Mouse (Mus musculus) stomach, postnatal 0 days (tissue): Measurements from ENCODE around the gene Tdrd7.
A peak's percentile ranks its signal among the peaks of the same experiment; 100 is the strongest.

ENCODE experiments used
- CTCF ChIP-seq: IDR thresholded peaks from 2 replicates; pipeline ENCODE4 v1.5.1; 2016; ENCODE audit warnings: antibody characterized with exemption, low read depth, mild to moderate bottlenecking, moderate library complexity
- EP300 ChIP-seq: optimal IDR thresholded peaks from 2 replicates; pipeline ENCODE3; 2016; ENCODE audit warnings: antibody characterized with exemption

GRCm38 (mm10) chr4:46029552-46029951 lies 64.4 kb downstream of the Tdrd7 start:
- TF ChIP-seq CTCF (peak; percentile 71), EP300 (no peak)
